ENCODE assay signal across 8 mouse cellular contexts in genomic region chr4:123904333-123905125, GRCm38 (mm10). TPM values are rescaled to one million over a fixed set of nuclear protein-coding genes. Genes with fewer than 3 reads are reported as not detected.
A peak's percentile ranks its signal among the peaks of the same experiment; 100 is the strongest.
DNase-seq lines count a peak whose midpoint lies in the region; ATAC-seq and TF ChIP-seq lines count a peak whose summit lies in the region.

Gene Mycbp, plus strand, starts transcription at chr4:123904832.

- H3K4me2 ChIP-seq in embryonic facial prominence, embryonic 13.5 days: peak within 1 kb of the TSS; percentile 70
- peak within 1 kb of the TSS; percentile 74 for H3K4me2 ChIP-seq in limb, embryonic 12.5 days
- H3K4me2 ChIP-seq in midbrain, embryonic 15.5 days: peak within 1 kb of the TSS; percentile 84

- under 1% methylated on average over 49 of the region's 49 CpGs for WGBS in embryonic facial prominence, embryonic 13.5 days
- WGBS in kidney, adult 2 months: 1% methylated on average over 49 of the region's 49 CpGs
- 2% methylated on average over 49 of the region's 49 CpGs for WGBS in limb, embryonic 12.5 days
- WGBS in midbrain, embryonic 15.5 days: under 1% methylated on average over 49 of the region's 49 CpGs
- WGBS in spleen, adult 2 months: 1% methylated on average over 49 of the region's 49 CpGs

- H3K27ac ChIP-seq in embryonic facial prominence, embryonic 13.5 days: peak within 1 kb of the TSS; percentile 82
- peak within 1 kb of the TSS; percentile 88 for H3K27ac ChIP-seq in kidney, adult 2 months (ENCODE audit: insufficient read depth, low read depth, low read length)
- peak within 1 kb of the TSS; percentile 83 for H3K27ac ChIP-seq in limb, embryonic 12.5 days
- peak within 1 kb of the TSS; percentile 81 for H3K27ac ChIP-seq in midbrain, embryonic 15.5 days
- H3K27ac ChIP-seq in spleen, adult 2 months (ENCODE audit: insufficient read depth, low read length): peak within 1 kb of the TSS; percentile 67

- peaks cover 11% of the 10 kb centered on the region for H3K4me1 ChIP-seq in embryonic facial prominence, embryonic 13.5 days
- H3K4me1 ChIP-seq in kidney, adult 2 months (ENCODE audit: control insufficient read depth, insufficient read depth, low read length): peaks cover 5% of the 10 kb centered on the region; the same call in 1 of the 2 replicates
- peaks cover 8% of the 10 kb centered on the region for H3K4me1 ChIP-seq in limb, embryonic 12.5 days (replicated peaks)
- H3K4me1 ChIP-seq in midbrain, embryonic 15.5 days: peaks cover 18% of the 10 kb centered on the region
- no peaks in the 10 kb centered on the region; the same call in 1 of the 2 replicates for H3K4me1 ChIP-seq in spleen, adult 2 months (ENCODE audit: control insufficient read depth, insufficient read depth, insufficient read length)

- peak within 1 kb of the TSS; percentile 80 for H3K4me3 ChIP-seq in embryonic facial prominence, embryonic 13.5 days
- H3K4me3 ChIP-seq in kidney, adult 2 months (ENCODE audit: insufficient read depth, low read depth, low read length): peak within 1 kb of the TSS; percentile 76
- H3K4me3 ChIP-seq in limb, embryonic 12.5 days (replicated peaks): peak within 1 kb of the TSS; percentile 84
- H3K4me3 ChIP-seq in midbrain, embryonic 15.5 days: peak within 1 kb of the TSS; percentile 89
- H3K4me3 ChIP-seq in spleen, adult 2 months (ENCODE audit: extremely low read depth, insufficient read depth, insufficient read length): peak within 1 kb of the TSS; percentile 78

- ATAC-seq in embryonic facial prominence, embryonic 13.5 days (ENCODE audit: insufficient number of reproducible peaks, insufficient read depth, low FRiP score, low TSS enrichment, low read depth): peak; percentile 99
- ATAC-seq in limb, embryonic 12.5 days (ENCODE audit: insufficient number of reproducible peaks, insufficient read depth, low FRiP score, low TSS enrichment, low read depth): peak; percentile 100
- ATAC-seq in midbrain, embryonic 15.5 days (replicated peaks): peak; percentile 100

- no peak for TF ChIP-seq CTCF in kidney, adult 2 months (conservative IDR thresholded peaks at IDR 0.05; ENCODE audit: insufficient read depth, insufficient read length, low read depth, low read length)
- TF ChIP-seq CTCF in spleen, adult 2 months (IDR thresholded peaks at IDR 0.05; ENCODE audit: extremely low read depth, insufficient read depth, insufficient read length, insufficient replicate concordance): no peak

- no peaks in the 10 kb centered on the region for H3K9me3 ChIP-seq in embryonic facial prominence, embryonic 13.5 days
- no peaks in the 10 kb centered on the region for H3K9me3 ChIP-seq in limb, embryonic 12.5 days
- no peaks in the 10 kb centered on the region for H3K9me3 ChIP-seq in midbrain, embryonic 15.5 days

- H3K9ac ChIP-seq in embryonic facial prominence, embryonic 13.5 days: peak within 1 kb of the TSS; percentile 87
- H3K9ac ChIP-seq in limb, embryonic 12.5 days (replicated peaks): peak within 1 kb of the TSS; percentile 72
- H3K9ac ChIP-seq in midbrain, embryonic 15.5 days: peak within 1 kb of the TSS; percentile 81

- peak; percentile 53 for TF ChIP-seq POLR2A in kidney, adult 2 months (IDR thresholded peaks at IDR 0.05; ENCODE audit: low read depth, low read length)
- TF ChIP-seq POLR2A in spleen, adult 2 months (IDR thresholded peaks at IDR 0.05; ENCODE audit: low read depth, low read length): 0 out of 2 replicates have a peak, but pooled peaks have one; percentile 1

- no peaks in the 10 kb centered on the region for H3K27me3 ChIP-seq in embryonic facial prominence, embryonic 13.5 days
- no peaks in the 10 kb centered on the region for H3K27me3 ChIP-seq in kidney, adult 2 months (replicated peaks; ENCODE audit: control insufficient read depth, insufficient read depth, low read length)
- no peaks in the 10 kb centered on the region for H3K27me3 ChIP-seq in limb, embryonic 12.5 days
- no peaks in the 10 kb centered on the region for H3K27me3 ChIP-seq in midbrain, embryonic 15.5 days (replicated peaks)
- H3K27me3 ChIP-seq in spleen, adult 2 months (ENCODE audit: control insufficient read depth, insufficient read depth, low read length): no peaks in the 10 kb centered on the region

- peak; percentile 97 for DNase-seq in 3134 (ENCODE audit: extremely low read depth, insufficient read length, low spot score)
- DNase-seq in adrenal gland, postnatal 36 days: peak; percentile 100
- peak; percentile 100 for DNase-seq in heart, adult 18-20 months
- DNase-seq in kidney, adult 2 months: peak; percentile 99
- peak; percentile 93 to 99 for DNase-seq in spleen, adult 2 months (ENCODE audit: low read depth in 1 of 2, low spot score in 2 of 2)

- peaks cover 7% of the 10 kb centered on the region; the same call in 1 of the 2 replicates for H3K36me3 ChIP-seq in embryonic facial prominence, embryonic 13.5 days
- H3K36me3 ChIP-seq in kidney, adult 2 months (ENCODE audit: control insufficient read depth, insufficient read depth, low read length): no peaks in the 10 kb centered on the region
- H3K36me3 ChIP-seq in limb, embryonic 12.5 days: peaks cover 11% of the 10 kb centered on the region; the same call in 1 of the 2 replicates
- 0 out of 2 replicates have a peak, but pooled peaks cover 5% of the 10 kb centered on the region for H3K36me3 ChIP-seq in midbrain, embryonic 15.5 days (replicated peaks)
- no peaks in the 10 kb centered on the region for H3K36me3 ChIP-seq in spleen, adult 2 months (ENCODE audit: control insufficient read depth, insufficient read depth, low read length)

RNA-seq across cellular contexts. Expression of gene Mycbp, which starts in this region (rescaled TPM):
- total RNA-seq in adrenal gland, postnatal 36 days (2021): 10 to 100 TPM; 37.6 to 50.0 TPM
- polyA plus RNA-seq in embryonic facial prominence, embryonic 13.5 days (2015; fragmentation: Nextera tagmentation; extraction: Ambion mirVana): 65.9 and 68.9 TPM in 2 replicates
- 10 to 100 TPM; 24.6 to 26.3 TPM for total RNA-seq in heart, adult 18-20 months (2021)
- polyA plus RNA-seq in kidney, adult 2 months (2012; rRNA removed): 19.5 and 30.1 TPM in 2 replicates
- 64.0 and 65.2 TPM in 2 replicates for polyA plus RNA-seq in limb, embryonic 12.5 days (2016; fragmentation: Nextera tagmentation; extraction: Ambion mirVana)
- polyA plus RNA-seq in midbrain, embryonic 15.5 days (2015; fragmentation: Nextera tagmentation; extraction: Ambion mirVana): 32.8 and 33.7 TPM in 2 replicates
- polyA plus RNA-seq in spleen, adult 2 months (2012; rRNA removed): 3.8 and 4.5 TPM in 2 replicates

Comparison
In these comparisons a context has a peak if more than half of its experiments do, and no peak if none do; other contexts are left out.
1. Peak in every context shown above with its lines: DNase-seq, ATAC-seq, H3K4me3 ChIP-seq and H3K27ac ChIP-seq.